Mouse (Mus musculus): Measurements from ENCODE around the gene Ncf4. TPM values are rescaled to one million over a fixed set of nuclear protein-coding genes. Genes with fewer than 3 reads are reported as not detected.

Gene Ncf4
- 1 to 10 TPM in 1 of 2 experiments, under 1 TPM in 1; 0.95 to 1.5 TPM for total RNA-seq (2021)
- long read RNA-seq, experiment 1, partial matches to known transcripts = 0 of 1 reads
- long read RNA-seq, experiment 1, other reads (novel, unspliced or antisense) = 0 of 1 reads
- long read RNA-seq, experiment 2 = 0 reads

- DNase-seq (ENCODE audit: low spot score in 2 of 2) = no peak
Measured at GRCm38 (mm10) chr15:78244695-78245492, at the start of gene Ncf4. Gene Ncf4 (plus strand): TSS chr15:78244801.

DNA sequence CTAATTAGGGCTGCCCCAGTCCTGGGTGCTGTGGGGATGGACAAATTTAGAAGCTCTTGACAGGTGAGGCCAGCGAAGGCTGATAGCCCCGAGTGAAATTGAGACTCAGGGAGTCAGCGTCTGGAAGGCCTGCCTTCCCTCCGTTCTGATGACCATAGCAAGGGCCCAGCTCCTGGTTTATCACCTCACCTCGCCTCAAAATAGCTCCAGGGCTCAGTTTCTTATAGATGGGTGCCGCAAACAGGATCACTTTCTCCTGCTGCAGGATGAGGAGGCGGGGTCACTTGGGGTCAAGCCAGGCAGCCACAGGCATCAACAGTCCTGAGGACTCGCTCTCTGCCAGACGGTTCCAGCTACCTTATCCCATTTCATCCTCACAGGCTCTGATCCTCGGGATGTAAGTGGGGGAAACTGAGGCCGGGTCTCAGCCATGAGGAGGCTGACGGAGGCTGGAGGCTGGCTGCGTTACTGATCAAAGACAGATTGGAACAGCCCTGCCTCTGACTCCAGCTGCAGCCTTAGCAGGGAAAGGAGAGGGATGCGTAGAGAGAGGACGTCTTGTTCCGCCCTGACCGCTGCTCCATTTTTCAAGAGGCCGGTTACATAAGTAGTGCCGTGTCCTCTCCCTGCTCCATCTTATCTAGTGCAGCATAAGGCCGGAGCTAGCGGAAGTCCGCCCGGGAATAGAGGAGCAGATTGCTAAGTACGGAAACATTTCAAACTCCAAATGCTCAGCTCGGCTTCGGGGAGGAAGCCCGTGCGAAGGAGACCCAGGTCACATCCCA lies 49.3 kb upstream of the Ncf4 start:
- no peak for DNase-seq (ENCODE audit: low spot score in 2 of 2)

DNA sequence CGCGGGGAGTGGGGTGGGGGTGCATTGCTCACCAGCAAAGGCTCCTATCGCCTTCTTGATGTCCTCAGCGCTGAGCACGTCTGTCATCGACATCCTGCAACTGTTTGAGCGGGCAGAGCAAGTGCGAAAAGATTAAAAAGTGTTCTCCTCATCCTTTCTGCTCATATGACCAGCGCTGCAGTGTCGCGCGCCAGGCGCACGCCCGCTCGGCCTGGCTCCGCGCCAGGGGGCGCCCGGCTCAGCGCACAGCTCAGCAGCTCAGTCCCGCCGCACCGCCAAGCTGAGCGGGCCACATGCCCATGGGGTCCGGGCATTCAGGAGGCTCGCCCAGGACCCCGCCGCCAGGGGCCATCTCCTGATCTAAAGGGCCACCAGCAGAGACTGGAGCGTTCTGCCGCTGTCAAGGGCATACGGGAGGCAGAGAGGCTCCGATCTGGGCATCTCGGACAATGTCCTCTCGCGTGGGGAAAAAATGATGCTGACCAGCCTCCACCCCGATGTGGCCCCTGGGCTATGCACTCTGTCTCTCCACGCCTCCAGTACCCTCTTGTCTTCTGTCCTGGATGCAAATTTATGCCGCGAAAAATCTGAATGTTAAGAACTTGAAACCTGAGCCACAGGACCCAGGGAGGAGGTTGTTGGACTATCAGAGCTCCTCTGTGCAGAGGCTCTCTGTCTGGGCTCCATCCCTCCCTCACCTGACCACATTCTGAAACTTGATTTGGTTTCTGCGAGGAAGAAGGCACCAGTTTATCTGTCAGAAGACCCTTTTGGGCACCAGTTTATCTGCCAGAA lies 40.4 kb upstream of the Ncf4 start:
- peak; percentile 37 to 52 for DNase-seq (ENCODE audit: low spot score in 2 of 2)

GRCm38 (mm10) chr15:78205192-78205591 lies 39.4 kb upstream of the Ncf4 start:
- peak; percentile 26 to 33 for DNase-seq (ENCODE audit: low spot score in 2 of 2)

DNA sequence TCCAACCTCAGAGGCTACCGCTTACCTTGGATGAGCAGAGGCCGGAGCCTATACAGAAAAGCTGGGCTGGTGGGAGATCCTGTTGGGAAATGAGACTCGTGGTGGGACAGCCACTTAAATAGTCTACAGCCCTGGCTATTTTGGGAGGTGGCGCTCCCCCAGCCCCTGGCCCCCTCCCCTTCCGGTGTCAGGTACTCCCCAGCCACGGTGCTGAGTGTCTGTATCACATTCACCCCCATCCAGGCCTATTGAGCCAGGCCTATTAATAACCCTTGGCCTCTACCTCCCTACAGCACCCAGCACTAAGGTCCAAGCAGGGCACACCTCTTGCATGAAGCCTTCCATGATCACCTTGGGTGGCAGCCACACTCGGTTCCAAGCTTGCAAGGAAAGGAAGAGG lies 38.3 kb upstream of the Ncf4 start, which contains the start of gene Pvalb:
Pvalb (minus strand) TSS at position 89 of the 400 bp plus-strand sequence.
- DNase-seq (ENCODE audit: low spot score in 2 of 2) = no peak

GRCm38 (mm10) chr15:78210203-78210602 lies 34.4 kb upstream of the Ncf4 start:
- DNase-seq (ENCODE audit: low spot score in 2 of 2) = no peak

- DNase-seq (ENCODE audit: low spot score in 2 of 2) = no peak
Measured at GRCm38 (mm10) chr15:78211367-78211766, 33.2 kb upstream of the Ncf4 start.

DNA sequence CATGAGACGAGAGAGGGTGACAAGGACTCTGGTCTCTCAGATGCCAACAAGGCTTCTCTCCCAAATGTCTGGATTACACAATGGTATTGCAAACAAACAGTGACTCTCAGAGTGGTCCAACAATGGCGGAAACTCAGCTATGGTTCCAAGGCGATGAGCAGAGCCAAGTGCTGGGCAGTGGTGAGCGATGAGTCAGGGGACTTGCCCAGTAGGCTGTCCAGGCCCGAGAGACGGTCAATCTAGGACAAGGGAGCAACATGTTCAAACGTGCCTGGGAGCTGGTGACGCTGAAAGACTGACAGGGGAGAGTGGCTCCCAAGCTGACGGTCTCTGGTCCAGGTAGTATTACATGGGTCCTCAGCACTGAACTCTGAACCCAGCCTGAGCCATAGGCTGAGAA lies 29.3 kb upstream of the Ncf4 start:
- DNase-seq (ENCODE audit: low spot score in 2 of 2) = no peak

DNA sequence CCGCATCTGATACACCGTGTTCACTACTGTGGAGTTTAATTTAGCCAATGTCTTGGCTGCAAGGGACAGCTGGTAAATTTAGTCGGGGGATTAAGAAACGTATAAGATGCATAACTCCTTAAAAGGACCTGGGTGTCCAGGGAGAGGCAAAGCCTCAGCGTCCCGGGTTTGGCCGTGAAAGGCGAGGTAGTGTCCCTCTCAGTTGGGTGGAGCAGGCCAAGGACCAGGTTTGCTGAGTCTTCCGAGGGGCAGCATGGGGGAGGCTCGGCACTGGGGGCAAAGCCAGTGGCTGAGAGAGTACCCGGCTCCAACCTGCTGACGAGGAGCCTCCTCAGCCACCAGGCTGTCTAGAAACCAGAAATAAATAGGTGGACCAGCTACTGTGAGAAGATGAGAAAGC lies 16.8 kb upstream of the Ncf4 start:
- DNase-seq (ENCODE audit: low spot score in 2 of 2) = no peak

DNA sequence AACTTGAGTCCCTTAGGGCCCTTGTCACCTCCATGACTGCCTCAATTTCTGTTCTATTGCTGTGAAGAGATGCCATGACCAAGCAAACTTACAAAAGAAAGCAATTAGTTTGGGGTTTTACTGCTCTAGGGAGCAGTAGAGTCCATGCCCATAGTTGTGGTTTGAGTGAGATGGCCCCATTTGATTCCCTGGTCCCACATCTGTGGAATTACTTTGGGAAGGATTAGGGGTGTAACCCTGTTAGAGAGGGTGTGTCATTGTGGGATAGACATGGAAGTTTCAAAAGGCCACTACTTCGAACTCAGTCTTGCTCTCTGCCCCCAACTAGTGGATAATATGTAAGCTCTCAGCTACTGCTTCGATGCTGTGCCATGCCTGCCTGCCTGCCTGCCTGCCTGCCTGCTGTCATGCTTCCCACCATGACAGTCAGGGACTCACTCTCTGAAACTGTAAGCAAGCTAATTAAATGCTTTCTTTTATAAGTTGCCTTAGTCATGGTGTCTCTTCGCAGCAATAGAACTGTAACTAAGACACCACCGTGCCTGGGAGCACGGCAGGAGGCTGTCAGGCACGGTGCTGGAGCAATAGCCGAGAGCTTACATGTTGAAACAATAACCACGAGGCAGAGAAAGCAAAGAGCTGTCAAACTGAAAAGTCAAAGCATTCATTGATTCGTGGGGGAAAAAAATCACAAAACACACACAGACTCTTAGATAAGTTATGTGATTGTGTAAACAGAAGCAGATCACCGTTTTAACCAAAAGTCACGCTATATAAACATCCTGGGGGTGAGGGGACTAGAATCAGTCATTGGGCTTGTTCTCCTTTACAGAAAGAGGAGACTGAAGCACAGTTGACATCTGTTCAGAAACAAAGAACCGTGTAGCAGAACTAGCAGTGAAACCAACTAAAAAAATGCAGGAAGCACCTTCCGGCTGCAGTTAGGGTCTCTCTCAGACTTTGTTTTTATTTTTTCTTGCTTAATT lies 13.0 kb upstream of the Ncf4 start:
- no peak for DNase-seq (ENCODE audit: low spot score in 2 of 2)

GRCm38 (mm10) chr15:78234823-78235509 lies 9.6 kb upstream of the Ncf4 start:
- no peak for DNase-seq (ENCODE audit: low spot score in 2 of 2)

GRCm38 (mm10) chr15:78239453-78239852 lies 5.1 kb upstream of the Ncf4 start:
- peak; percentile 45 to 71 for DNase-seq (ENCODE audit: low spot score in 2 of 2)

DNA sequence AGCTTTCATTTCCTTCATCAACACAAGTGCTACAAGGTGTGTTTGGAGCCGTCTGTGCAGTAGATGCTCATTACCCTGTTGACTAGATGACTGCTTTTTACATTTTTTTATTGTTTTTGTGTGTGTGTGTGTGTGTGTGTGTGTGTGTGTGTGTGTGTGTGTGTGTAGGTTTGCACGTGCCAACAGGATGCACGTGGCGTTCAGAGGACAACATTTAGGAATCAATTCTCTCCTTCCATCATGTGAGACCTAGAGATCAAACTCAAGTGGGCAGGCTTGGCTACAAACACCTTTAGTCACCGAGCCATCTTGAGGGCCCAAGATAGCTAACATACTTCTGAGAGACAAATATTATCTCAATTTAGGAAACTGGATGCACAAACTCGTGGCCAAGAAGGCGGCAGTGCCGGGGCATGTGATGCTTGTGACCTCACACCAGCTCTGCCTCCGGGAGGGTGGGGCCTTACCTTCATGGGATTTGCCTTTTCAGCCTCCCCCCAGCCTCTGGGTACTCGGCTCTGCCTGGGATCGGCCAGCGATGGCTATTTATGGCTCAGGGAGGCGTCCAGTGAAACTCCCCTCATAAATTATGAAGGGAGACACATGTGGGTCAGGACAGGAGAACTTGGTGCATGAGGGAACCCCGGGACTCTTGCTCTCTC lies 4.5 kb upstream of the Ncf4 start:
- no peak for DNase-seq (ENCODE audit: low spot score in 2 of 2)

- DNase-seq (ENCODE audit: low spot score in 2 of 2) = no peak
Measured at GRCm38 (mm10) chr15:78241335-78241734, 3.3 kb upstream of the Ncf4 start.

- no peak for DNase-seq (ENCODE audit: low spot score in 2 of 2)
Measured at GRCm38 (mm10) chr15:78243061-78243460, 1.5 kb upstream of the Ncf4 start.

GRCm38 (mm10) chr15:78243774-78244173 lies 827 bp upstream of the Ncf4 start:
- DNase-seq (ENCODE audit: low spot score in 2 of 2) = no peak

DNA sequence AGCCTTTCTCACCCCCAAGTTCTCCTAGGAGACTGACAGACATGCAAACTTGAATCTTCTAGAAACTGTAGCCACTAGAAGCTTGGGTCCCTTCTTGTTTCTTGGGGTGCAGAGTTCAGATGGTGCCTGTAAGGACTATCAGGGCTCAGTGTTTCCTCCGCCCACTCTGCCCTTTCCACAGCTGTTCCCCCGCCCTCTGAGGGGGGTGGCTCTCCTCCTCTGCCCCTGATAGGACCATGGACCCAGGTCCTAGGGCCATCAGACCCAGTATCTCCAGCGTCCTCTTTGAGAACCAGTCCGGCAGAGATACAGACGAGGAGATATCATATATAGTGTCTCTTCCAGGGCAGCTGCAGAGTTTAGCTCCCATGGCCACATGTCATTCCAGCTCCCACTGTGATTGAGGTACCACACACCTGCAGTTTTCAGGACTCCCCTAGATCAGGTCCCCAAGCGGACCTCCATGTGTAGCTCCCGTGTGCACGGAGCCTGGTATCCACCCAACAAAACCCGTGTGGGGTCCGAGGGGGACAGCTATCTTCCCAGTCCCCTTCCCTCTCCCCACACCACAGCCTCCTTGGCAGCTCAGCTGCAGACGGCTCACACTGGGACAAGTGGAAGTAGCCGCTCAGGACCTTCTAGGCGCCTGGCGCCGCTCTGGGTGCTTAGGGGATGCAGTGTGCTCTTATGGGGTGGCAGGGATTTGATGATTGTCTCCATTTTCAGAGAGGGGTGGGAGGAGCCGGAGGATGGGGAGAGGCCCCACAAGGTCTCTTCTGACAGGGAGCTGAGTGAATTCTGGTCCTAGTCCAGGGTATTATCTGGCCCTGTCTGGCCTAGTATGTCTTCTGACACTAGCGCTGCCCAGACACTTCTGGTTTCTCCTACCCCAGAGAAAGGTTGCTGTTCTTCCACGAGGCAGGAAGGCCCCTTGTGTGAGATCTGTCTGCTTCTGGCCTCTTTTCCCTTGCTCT lies 1.8 kb downstream of the Ncf4 start:
- no peak for DNase-seq (ENCODE audit: low spot score in 2 of 2)

DNA sequence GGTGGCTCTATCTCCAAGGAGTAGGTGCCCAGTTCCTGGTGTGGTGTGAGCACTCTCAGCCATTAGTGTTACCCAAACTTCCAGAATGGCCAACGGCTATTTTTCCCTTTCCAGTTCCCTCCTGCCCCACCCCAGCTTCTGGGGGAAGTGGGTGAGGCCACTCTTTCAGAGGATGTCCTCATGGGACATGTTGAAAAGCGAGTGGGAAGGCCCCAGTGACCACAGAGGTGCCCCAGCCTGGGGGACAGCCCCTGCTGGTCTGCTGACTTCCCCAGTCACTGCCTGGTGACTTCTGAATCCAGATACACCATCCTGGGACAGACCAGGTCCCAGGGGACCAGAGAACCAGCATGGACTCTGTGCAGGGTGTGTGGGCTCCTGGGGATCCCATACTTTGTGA lies 3.1 kb downstream of the Ncf4 start:
- no peak for DNase-seq (ENCODE audit: low spot score in 2 of 2)

Measured in left cerebral cortex, adult 18-20 months (tissue).